Mouse (Mus musculus) ovary, postnatal 36 days (tissue): ENCODE results near the gene Sac3d1.

Experiments used
- DNase-seq: peaks from one replicate; pipeline ENCODE4 v3.0.0; 2022; ENCODE audit warnings: low spot score, mixed read lengths

Gene Sac3d1

DNA sequence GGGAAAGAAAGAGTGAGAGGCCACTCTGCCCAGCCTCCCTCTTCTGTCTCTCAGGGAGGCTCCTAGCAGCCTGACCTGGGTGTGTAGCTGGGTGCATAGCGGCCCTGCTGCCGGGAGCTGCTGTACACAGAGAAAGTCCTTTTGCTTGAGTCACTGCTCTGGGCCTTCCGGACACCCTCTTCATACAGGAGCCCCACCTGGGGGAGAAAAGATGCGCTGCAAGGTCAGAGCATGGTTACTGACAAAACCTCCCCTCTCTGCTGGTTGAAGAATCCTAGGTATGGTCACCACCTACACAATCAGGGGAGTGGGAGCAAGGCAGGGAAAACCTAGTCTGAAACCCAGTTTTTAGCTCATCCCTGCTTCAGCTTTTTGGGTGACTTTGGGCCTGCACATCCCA, 49.5 kb downstream of the Sac3d1 start:
- DNase-seq, result no peak

DNA sequence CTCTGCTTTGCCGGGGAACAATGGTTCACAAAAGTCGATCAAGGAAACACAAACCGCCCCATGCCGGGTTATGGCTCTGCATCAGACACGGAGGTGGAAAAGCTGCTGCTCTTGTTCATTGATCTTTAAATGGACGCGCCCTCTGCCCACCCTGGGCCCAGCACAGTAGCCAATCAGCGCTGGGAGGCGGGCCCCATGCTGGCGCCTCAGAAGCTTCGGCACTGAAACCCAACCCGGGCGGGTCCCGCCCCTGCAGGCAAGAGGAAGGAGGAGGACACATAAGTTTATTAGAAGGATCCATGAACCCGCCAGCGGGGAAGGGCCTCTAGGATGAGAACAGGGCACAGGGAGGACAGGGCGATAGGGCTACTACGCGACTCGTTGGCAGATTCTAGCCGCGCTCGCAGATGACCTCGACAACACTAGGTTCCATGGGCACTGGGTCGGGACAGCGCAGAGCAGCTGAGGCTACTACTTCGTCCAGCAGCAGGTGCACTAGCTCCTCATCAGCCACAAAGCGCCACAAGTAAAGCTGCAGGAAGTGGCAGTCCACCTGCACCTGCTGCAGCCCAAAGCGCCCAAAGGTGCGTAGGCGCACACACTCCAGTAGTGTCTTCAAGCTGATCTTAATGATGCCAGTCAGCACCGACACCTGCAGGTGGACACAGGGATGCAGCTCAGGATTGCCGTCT, 50.6 kb downstream of the Sac3d1 start, which contains the start of gene Tm7sf2:
Gene Tm7sf2 (minus strand): TSS at position 650 of the 692 bp plus-strand sequence.
- peak; percentile 92 for DNase-seq

DNA sequence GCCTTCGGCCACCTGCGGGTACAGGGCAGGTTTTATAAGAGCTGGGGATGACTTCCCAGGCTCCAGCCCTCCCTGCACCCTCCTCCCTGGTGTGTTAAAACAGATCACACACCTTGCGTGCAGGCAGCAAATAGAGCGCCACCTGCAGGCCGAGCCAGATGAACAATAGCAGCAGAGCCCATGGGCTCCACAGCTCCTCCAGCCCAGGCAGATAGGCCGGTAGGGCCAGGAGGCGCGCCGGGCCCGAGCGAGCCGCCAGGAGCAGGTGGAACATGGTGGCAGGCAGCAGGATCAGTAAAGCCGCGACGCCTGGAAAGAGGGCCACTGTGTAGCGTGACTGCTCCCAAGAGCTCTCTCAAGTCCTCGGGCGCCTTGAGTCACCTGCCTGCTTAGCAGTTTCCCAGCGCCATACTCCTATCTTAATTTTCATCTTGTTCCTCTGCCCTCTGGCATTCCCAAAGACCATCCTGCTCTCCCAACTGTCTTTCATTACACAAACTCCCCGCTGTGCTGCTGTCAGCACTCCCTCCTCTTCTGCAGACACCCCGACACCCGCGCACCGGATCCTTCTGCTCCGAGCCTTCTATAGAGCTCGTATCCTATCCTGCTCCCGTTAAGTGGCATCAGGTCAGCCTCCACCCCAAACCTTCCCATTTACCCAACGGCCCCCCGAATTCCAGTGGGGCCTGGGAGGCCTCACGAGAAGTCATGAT, 51.3 kb downstream of the Sac3d1 start:
- peak; percentile 77 for DNase-seq

DNA sequence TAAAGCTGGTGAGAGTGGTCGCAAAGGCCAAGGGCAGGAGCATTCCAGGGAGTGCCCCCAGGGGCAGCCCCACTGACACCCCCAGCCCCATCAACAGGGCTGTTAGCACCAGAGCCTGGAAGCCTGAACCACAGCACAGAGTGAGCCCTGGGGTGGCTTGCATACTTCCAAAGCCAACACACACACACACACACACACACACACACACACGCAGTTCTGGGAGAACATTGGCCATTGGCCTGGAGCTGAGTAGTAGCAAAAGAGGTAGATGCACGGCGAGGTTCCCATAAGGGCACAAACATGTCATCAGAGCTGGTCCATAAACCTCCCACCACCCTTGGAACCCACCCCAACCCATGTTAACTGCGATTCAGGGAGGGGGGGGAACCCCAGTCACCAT, 51.9 kb downstream of the Sac3d1 start:
- DNase-seq, result no peak
